Mouse (Mus musculus) c-Kit-positive CD71-positive TER-119-negative erythroid progenitor cells, embryonic 14.5 days (primary cell): Measurements from ENCODE around the gene Pik3r5.

Experiments
- DNase-seq: peaks from one replicate; pipeline ENCODE4 v3.0.0-alpha.2; 2013; ENCODE audit warnings: low read depth

The Pik3r5 gene

GRCm38 (mm10) chr11:68486093-68486492 is 54.2 kb downstream of the Pik3r5 start:
- no peak for DNase-seq

GRCm38 (mm10) chr11:68487720-68488119 is 55.8 kb downstream of the Pik3r5 start:
- no peak for DNase-seq

GRCm38 (mm10) chr11:68488256-68488824 is 56.4 kb downstream of the Pik3r5 start:
- no peak for DNase-seq

GRCm38 (mm10) chr11:68489236-68489635 is 57.3 kb downstream of the Pik3r5 start:
- DNase-seq = no peak

- no peak for DNase-seq
Measured at GRCm38 (mm10) chr11:68492592-68492991, 60.7 kb downstream of the Pik3r5 start.

- DNase-seq = no peak
Measured at GRCm38 (mm10) chr11:68493760-68494159, 61.8 kb downstream of the Pik3r5 start.

GRCm38 (mm10) chr11:68497081-68497480 is 65.2 kb downstream of the Pik3r5 start:
- DNase-seq = no peak

GRCm38 (mm10) chr11:68498517-68498916 is 66.6 kb downstream of the Pik3r5 start:
- DNase-seq = no peak

- no peak for DNase-seq
Measured at GRCm38 (mm10) chr11:68498999-68499699, 67.2 kb downstream of the Pik3r5 start.

GRCm38 (mm10) chr11:68500949-68501350 is 69.0 kb downstream of the Pik3r5 start:
- peak; percentile 19 for DNase-seq

GRCm38 (mm10) chr11:68502408-68502807 is 70.5 kb downstream of the Pik3r5 start:
- DNase-seq = no peak

- DNase-seq = no peak
Measured at GRCm38 (mm10) chr11:68502902-68503629, 71.1 kb downstream of the Pik3r5 start, which contains the start of gene Pik3r6. Gene Pik3r6, plus strand, starts transcription at chr11:68503019.

GRCm38 (mm10) chr11:68504913-68505312 is 73.0 kb downstream of the Pik3r5 start:
- DNase-seq = no peak

GRCm38 (mm10) chr11:68507246-68507645 is 75.3 kb downstream of the Pik3r5 start:
- no peak for DNase-seq

GRCm38 (mm10) chr11:68508619-68509018 is 76.7 kb downstream of the Pik3r5 start:
- no peak for DNase-seq

GRCm38 (mm10) chr11:68509194-68509593 is 77.3 kb downstream of the Pik3r5 start:
- no peak for DNase-seq

- DNase-seq = no peak
Measured at GRCm38 (mm10) chr11:68513969-68514368, 82.0 kb downstream of the Pik3r5 start.

- no peak for DNase-seq
Measured at GRCm38 (mm10) chr11:68519362-68519761, 87.4 kb downstream of the Pik3r5 start.

GRCm38 (mm10) chr11:68519815-68520214 is 87.9 kb downstream of the Pik3r5 start:
- no peak for DNase-seq

GRCm38 (mm10) chr11:68520439-68520838 is 88.5 kb downstream of the Pik3r5 start:
- no peak for DNase-seq

GRCm38 (mm10) chr11:68521352-68521751 is 89.4 kb downstream of the Pik3r5 start:
- no peak for DNase-seq

- DNase-seq = no peak
Measured at GRCm38 (mm10) chr11:68526441-68526840, 94.5 kb downstream of the Pik3r5 start.
